14 mouse cellular contexts compared by ENCODE assay signal in genomic region chr11:52511831-52512297, GRCm38 (mm10).
"Had no signal": no experiment of that assay in that cellular context is flagged by ENCODE, and none has a peak within 500 bp of the region (broad histone marks: within the 10 kb centered on the region; RNA-seq: fewer than 3 reads in every experiment).

No protein-coding gene starts in this region.

- H3K9me3 ChIP-seq: limb, embryonic 12.5 days; liver, embryonic 13.5 days; midbrain, embryonic 15.5 days; neural tube, embryonic 12.5 days had no signal

- ATAC-seq: inflammation-experienced regulatory T-cells, adult 6 months; intestine, postnatal 0 days; liver, postnatal 0 days; midbrain, embryonic 15.5 days had no signal

- DNase-seq: layer of hippocampus, postnatal 36 days; liver; liver, embryonic 13.5 days; liver, postnatal 0 days; right cerebral cortex, postnatal 14 days; thymus, postnatal 36 days had no signal

- H3K36me3 ChIP-seq: limb, embryonic 12.5 days; liver, embryonic 13.5 days; midbrain, embryonic 15.5 days; neural tube, embryonic 12.5 days had no signal

- H3K27ac ChIP-seq: limb, embryonic 12.5 days; liver, embryonic 13.5 days; macrophage; midbrain, embryonic 15.5 days; neural tube, embryonic 12.5 days had no signal

- H3K4me1 ChIP-seq: liver, embryonic 13.5 days; midbrain, embryonic 15.5 days; neural tube, embryonic 12.5 days had no signal

- H3K27me3 ChIP-seq: limb, embryonic 12.5 days; liver, embryonic 13.5 days; megakaryocyte, embryonic 14.5 days; midbrain, embryonic 15.5 days; neural tube, embryonic 12.5 days had no signal

- H3K4me3 ChIP-seq: limb, embryonic 12.5 days; liver, embryonic 13.5 days; megakaryocyte, embryonic 14.5 days; midbrain, embryonic 15.5 days; neural tube, embryonic 12.5 days had no signal

- H3K4me2 ChIP-seq: limb, embryonic 12.5 days; liver, embryonic 13.5 days; midbrain, embryonic 11.5 days; midbrain, embryonic 15.5 days; neural tube, embryonic 12.5 days had no signal

- H3K9ac ChIP-seq: limb, embryonic 12.5 days; liver, embryonic 13.5 days; liver, postnatal 0 days; midbrain, embryonic 15.5 days; neural tube, embryonic 12.5 days had no signal
